Mouse (Mus musculus): Measurements from ENCODE around the gene Mrgprd. TPM values are rescaled to one million over a fixed set of nuclear protein-coding genes. Genes with fewer than 3 reads are reported as not detected.

Gene Mrgprd
- polyA plus RNA-seq, 1 experiment from 2014 or later, result not detected

DNA sequence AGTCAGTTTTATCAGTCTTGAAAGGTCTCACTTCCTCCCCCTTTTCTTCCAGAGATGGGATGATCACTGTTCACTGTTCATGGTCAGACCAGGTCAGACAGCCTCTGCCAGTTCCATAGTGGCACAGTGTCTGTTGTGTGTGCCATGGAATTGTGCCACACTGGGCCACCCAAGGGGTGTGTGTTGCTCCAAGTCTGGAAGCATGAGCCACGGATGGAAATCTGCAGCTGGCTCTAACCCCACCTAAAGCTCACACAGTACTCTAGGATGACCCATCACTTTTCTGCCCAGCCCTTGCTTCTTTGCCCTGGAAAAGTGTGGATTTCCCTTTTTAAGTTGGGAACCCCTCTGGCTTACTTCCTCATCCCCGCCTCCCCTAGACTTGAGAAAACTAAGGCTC lies 10.5 kb upstream of the Mrgprd start:
- no peak for ATAC-seq (replicated peaks; ENCODE audit: insufficient number of reproducible peaks, insufficient read depth, low FRiP score, low read depth)
- Histone ChIP-seq H3K4me3 (no peak overlapping the region), H3K9me3 (replicated peaks) (no peaks in the 10 kb centered on the region), H3K4me2 (no peak overlapping the region), H3K36me3 (no peaks in the 10 kb centered on the region), H3K27ac (no peak overlapping the region), H3K27me3 (peaks cover 6% of the 10 kb centered on the region; the same call in 1 of the 2 replicates), H3K9ac (no peak overlapping the region), H3K4me1 (replicated peaks) (peaks cover 15% of the 10 kb centered on the region)
- 75% methylated on average over 2 of the region's 2 CpGs for WGBS

GRCm38 (mm10) chr7:145307636-145308035 lies 7.0 kb upstream of the Mrgprd start:
- H3K27me3 ChIP-seq, result no peaks in the 10 kb centered on the region
- H3K27ac ChIP-seq, result no peak overlapping the region
- H3K4me2 ChIP-seq, result no peak overlapping the region
- ATAC-seq (replicated peaks; ENCODE audit: insufficient number of reproducible peaks, insufficient read depth, low FRiP score, low read depth), result no peak
- H3K9me3 ChIP-seq (replicated peaks), result no peaks in the 10 kb centered on the region
- peaks cover 7% of the 10 kb centered on the region for H3K4me1 ChIP-seq (replicated peaks)
- WGBS, result 79% methylated on average over 10 of the region's 10 CpGs
- no peak overlapping the region for H3K4me3 ChIP-seq
- no peak overlapping the region for H3K9ac ChIP-seq
- H3K36me3 ChIP-seq, result no peaks in the 10 kb centered on the region

GRCm38 (mm10) chr7:145308061-145308675 lies 6.5 kb upstream of the Mrgprd start:
- ATAC-seq (replicated peaks; ENCODE audit: insufficient number of reproducible peaks, insufficient read depth, low FRiP score, low read depth), result no peak
- H3K4me2 ChIP-seq, result no peak overlapping the region

GRCm38 (mm10) chr7:145308866-145309265 lies 5.8 kb upstream of the Mrgprd start:
- 51% methylated on average over 4 of the region's 4 CpGs for WGBS
- no peak overlapping the region for H3K9ac ChIP-seq
- H3K27me3 ChIP-seq, result no peaks in the 10 kb centered on the region
- no peak overlapping the region for H3K27ac ChIP-seq
- H3K36me3 ChIP-seq, result no peaks in the 10 kb centered on the region
- H3K4me1 ChIP-seq (replicated peaks), result peaks cover 2% of the 10 kb centered on the region; the same call in 1 of the 2 replicates
- no peaks in the 10 kb centered on the region for H3K9me3 ChIP-seq (replicated peaks)
- no peak overlapping the region for H3K4me3 ChIP-seq
- ATAC-seq (replicated peaks; ENCODE audit: insufficient number of reproducible peaks, insufficient read depth, low FRiP score, low read depth), result no peak
- no peak overlapping the region for H3K4me2 ChIP-seq

More at GRCm38 (mm10) chr7:145308061-145308675, 6.5 kb upstream of the Mrgprd start:
- no peak overlapping the region for H3K9ac ChIP-seq
- 63% methylated on average over 30 of the region's 30 CpGs for WGBS
- no peak overlapping the region for H3K27ac ChIP-seq
- H3K9me3 ChIP-seq (replicated peaks), result no peaks in the 10 kb centered on the region
- H3K4me3 ChIP-seq, result no peak overlapping the region
- no peaks in the 10 kb centered on the region for H3K36me3 ChIP-seq
- no peaks in the 10 kb centered on the region for H3K27me3 ChIP-seq
- peaks cover 2% of the 10 kb centered on the region; the same call in 1 of the 2 replicates for H3K4me1 ChIP-seq (replicated peaks)

DNA sequence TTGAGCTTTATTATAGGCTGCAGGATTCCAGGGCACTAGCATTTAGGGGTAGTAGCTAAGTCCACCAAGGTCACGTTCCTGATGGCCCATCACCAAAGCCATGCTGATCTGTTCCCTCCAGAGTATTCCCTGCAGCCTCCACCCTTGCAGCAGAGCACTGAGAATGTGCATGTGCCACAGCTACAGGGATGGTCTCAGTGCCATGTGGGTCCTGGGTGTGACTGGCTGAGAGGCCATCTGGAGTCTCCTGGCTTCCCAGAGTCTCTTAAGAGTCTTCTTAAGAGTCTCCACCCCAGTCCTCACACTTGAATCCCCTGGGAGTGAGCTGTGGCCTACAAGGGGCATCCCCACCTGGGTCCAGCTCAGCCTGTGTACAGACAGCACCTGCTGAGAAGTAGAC lies 4.8 kb upstream of the Mrgprd start:
- no peaks in the 10 kb centered on the region for H3K36me3 ChIP-seq
- 83% methylated on average over 1 of the region's 1 CpGs for WGBS
- no peak overlapping the region for H3K4me3 ChIP-seq
- H3K27ac ChIP-seq, result no peak overlapping the region
- no peak overlapping the region for H3K4me2 ChIP-seq
- ATAC-seq (replicated peaks; ENCODE audit: insufficient number of reproducible peaks, insufficient read depth, low FRiP score, low read depth), result no peak
- H3K9ac ChIP-seq, result no peak overlapping the region
- no peaks in the 10 kb centered on the region for H3K9me3 ChIP-seq (replicated peaks)
- no peaks in the 10 kb centered on the region for H3K27me3 ChIP-seq
- peaks cover 2% of the 10 kb centered on the region; the same call in 1 of the 2 replicates for H3K4me1 ChIP-seq (replicated peaks)

- Histone ChIP-seq H3K9ac (no peak overlapping the region), H3K36me3 (no peaks in the 10 kb centered on the region), H3K4me3 (no peak overlapping the region), H3K4me1 (replicated peaks) (peaks cover 2% of the 10 kb centered on the region; the same call in 1 of the 2 replicates), H3K27ac (no peak overlapping the region), H3K9me3 (replicated peaks) (no peaks in the 10 kb centered on the region), H3K4me2 (no peak overlapping the region), H3K27me3 (no peaks in the 10 kb centered on the region)
- WGBS, result 69% methylated on average over 5 of the region's 5 CpGs
- no peak for ATAC-seq (replicated peaks; ENCODE audit: insufficient number of reproducible peaks, insufficient read depth, low FRiP score, low read depth)
Observed at GRCm38 (mm10) chr7:145310526-145310925, 4.1 kb upstream of the Mrgprd start.

GRCm38 (mm10) chr7:145312137-145312536 lies 2.5 kb upstream of the Mrgprd start:
- no peaks in the 10 kb centered on the region for H3K27me3 ChIP-seq
- H3K9me3 ChIP-seq (replicated peaks), result no peaks in the 10 kb centered on the region
- ATAC-seq (replicated peaks; ENCODE audit: insufficient number of reproducible peaks, insufficient read depth, low FRiP score, low read depth), result no peak
- no peak overlapping the region for H3K4me2 ChIP-seq
- 67% methylated on average over 3 of the region's 3 CpGs for WGBS
- H3K4me1 ChIP-seq (replicated peaks), result peaks cover 2% of the 10 kb centered on the region; the same call in 1 of the 2 replicates
- H3K36me3 ChIP-seq, result no peaks in the 10 kb centered on the region
- no peak overlapping the region for H3K4me3 ChIP-seq
- H3K27ac ChIP-seq, result no peak overlapping the region
- no peak overlapping the region for H3K9ac ChIP-seq

GRCm38 (mm10) chr7:145317522-145317921 lies 2.9 kb downstream of the Mrgprd start:
- H3K27ac ChIP-seq, result no peak overlapping the region
- no peaks in the 10 kb centered on the region for H3K4me1 ChIP-seq (replicated peaks)
- no peaks in the 10 kb centered on the region for H3K36me3 ChIP-seq
- H3K27me3 ChIP-seq, result no peaks in the 10 kb centered on the region
- 69% methylated on average over 4 of the region's 4 CpGs for WGBS
- no peak overlapping the region for H3K9ac ChIP-seq
- H3K4me3 ChIP-seq, result no peak overlapping the region
- no peaks in the 10 kb centered on the region for H3K9me3 ChIP-seq (replicated peaks)
- H3K4me2 ChIP-seq, result no peak overlapping the region
- no peak for ATAC-seq (replicated peaks; ENCODE audit: insufficient number of reproducible peaks, insufficient read depth, low FRiP score, low read depth)

- H3K9me3 ChIP-seq (replicated peaks), result no peaks in the 10 kb centered on the region
- H3K4me2 ChIP-seq, result no peak overlapping the region
- H3K36me3 ChIP-seq, result no peaks in the 10 kb centered on the region
- no peak overlapping the region for H3K27ac ChIP-seq
- 61% methylated on average over 3 of the region's 3 CpGs for WGBS
- no peak overlapping the region for H3K4me3 ChIP-seq
- no peaks in the 10 kb centered on the region for H3K4me1 ChIP-seq (replicated peaks)
- H3K27me3 ChIP-seq, result no peaks in the 10 kb centered on the region
- H3K9ac ChIP-seq, result no peak overlapping the region
- ATAC-seq (replicated peaks; ENCODE audit: insufficient number of reproducible peaks, insufficient read depth, low FRiP score, low read depth), result no peak
Observed at GRCm38 (mm10) chr7:145319481-145319880, 4.8 kb downstream of the Mrgprd start.

GRCm38 (mm10) chr7:145323607-145324006 lies 9.0 kb downstream of the Mrgprd start:
- no peaks in the 10 kb centered on the region for H3K9me3 ChIP-seq (replicated peaks)
- ATAC-seq (replicated peaks; ENCODE audit: insufficient number of reproducible peaks, insufficient read depth, low FRiP score, low read depth), result no peak
- no peak overlapping the region for H3K4me3 ChIP-seq
- H3K27ac ChIP-seq, result no peak overlapping the region
- no peaks in the 10 kb centered on the region for H3K4me1 ChIP-seq (replicated peaks)
- H3K36me3 ChIP-seq, result no peaks in the 10 kb centered on the region
- WGBS, result 37% methylated on average over 4 of the region's 4 CpGs
- H3K27me3 ChIP-seq, result no peaks in the 10 kb centered on the region
- no peak overlapping the region for H3K4me2 ChIP-seq
- H3K9ac ChIP-seq, result no peak overlapping the region

DNA sequence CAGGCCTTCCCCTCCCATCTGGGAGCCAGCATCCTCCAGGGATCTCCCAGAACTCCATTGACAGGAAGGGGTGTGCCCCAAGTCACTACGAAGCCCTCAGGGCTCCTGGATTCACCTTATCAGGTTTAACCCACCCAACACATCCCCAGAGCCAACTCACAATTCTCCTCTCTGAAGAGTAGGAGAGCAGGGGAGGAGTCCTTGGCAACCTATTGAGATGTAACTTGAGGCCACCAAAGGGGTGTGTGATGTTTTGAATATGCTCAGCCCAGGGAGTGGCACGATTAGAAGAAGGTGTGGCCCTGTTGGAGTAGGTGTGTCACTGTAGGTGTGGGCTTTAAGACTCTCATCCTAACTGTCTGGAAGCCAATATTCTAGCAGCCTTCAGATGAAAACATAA lies 11.1 kb downstream of the Mrgprd start:
- Histone ChIP-seq H3K9ac (no peak overlapping the region), H3K27me3 (no peaks in the 10 kb centered on the region), H3K9me3 (replicated peaks) (no peaks in the 10 kb centered on the region), H3K27ac (no peak overlapping the region), H3K4me2 (no peak overlapping the region), H3K4me3 (no peak overlapping the region), H3K4me1 (replicated peaks) (peaks cover 3% of the 10 kb centered on the region; the same call in 1 of the 2 replicates), H3K36me3 (no peaks in the 10 kb centered on the region)
- 25% methylated on average over 2 of the region's 2 CpGs for WGBS
- no peak for ATAC-seq (replicated peaks; ENCODE audit: insufficient number of reproducible peaks, insufficient read depth, low FRiP score, low read depth)

- Histone ChIP-seq H3K27ac (no peak overlapping the region), H3K9ac (no peak overlapping the region), H3K27me3 (no peaks in the 10 kb centered on the region), H3K4me1 (replicated peaks) (peaks cover 19% of the 10 kb centered on the region), H3K9me3 (replicated peaks) (no peaks in the 10 kb centered on the region), H3K4me2 (no peak overlapping the region), H3K36me3 (no peaks in the 10 kb centered on the region), H3K4me3 (no peak overlapping the region)
- no peak for ATAC-seq (replicated peaks; ENCODE audit: insufficient number of reproducible peaks, insufficient read depth, low FRiP score, low read depth)
- 52% methylated on average over 2 of the region's 2 CpGs for WGBS
Observed at GRCm38 (mm10) chr7:145329982-145330381, 15.3 kb downstream of the Mrgprd start.
